ENCODE assay signal across 19 mouse cellular contexts in the genomic region with DNA sequence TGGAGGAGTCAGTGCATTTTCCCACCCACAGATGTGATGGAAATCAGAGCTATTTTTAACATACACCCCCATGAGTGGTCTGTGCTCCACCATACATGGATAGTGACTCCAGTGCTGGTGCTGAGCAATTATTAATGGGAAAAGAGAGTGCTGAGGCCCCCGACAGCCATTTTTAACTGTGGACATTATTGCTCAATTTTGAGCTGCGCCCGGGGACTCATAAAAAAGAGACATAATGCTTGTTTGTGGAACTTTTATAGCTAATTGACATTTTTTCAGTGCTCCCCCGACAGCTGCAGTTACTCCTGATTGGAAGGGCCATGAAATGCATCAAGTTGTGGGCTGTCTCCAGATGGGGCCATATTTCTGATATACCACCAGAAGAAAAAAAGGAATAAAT.
A peak's percentile ranks its signal among the peaks of the same experiment; 100 is the strongest.
DNase-seq lines count a peak whose midpoint lies in the region; ATAC-seq and TF ChIP-seq lines count a peak whose summit lies in the region.
"Had no signal": no experiment of that assay in that cellular context is flagged by ENCODE, and none has a peak within 500 bp of the region (broad histone marks: within the 10 kb centered on the region; RNA-seq: fewer than 3 reads in every experiment).

No protein-coding gene starts in this region.

- ATAC-seq in hindbrain, embryonic 16.5 days = peak; percentile 37; the same call in 1 of the 2 replicates
- no peak for ATAC-seq in hindbrain, postnatal 0 days
- ATAC-seq in activated CD4-positive, CD25-positive, alpha-beta regulatory T cell, adult 4 months = no peak
- ATAC-seq: forebrain, embryonic 15.5 days; liver, embryonic 12.5 days had no signal

- H3ac ChIP-seq in myocyte (ENCODE audit: control insufficient read depth, insufficient read length) = no peak overlapping the region

- no peaks in the 10 kb centered on the region for H3K4me1 ChIP-seq in hindbrain, embryonic 16.5 days (ENCODE audit: control insufficient read depth, insufficient read depth, low read depth, low read length)
- peaks cover 7% of the 10 kb centered on the region; the same call in 1 of the 2 replicates for H3K4me1 ChIP-seq in hindbrain, postnatal 0 days (ENCODE audit: insufficient read depth, low read length)
- H3K4me1 ChIP-seq: forebrain, embryonic 15.5 days; liver, embryonic 12.5 days; midbrain, embryonic 10.5 days had no signal

- H3K4me2 ChIP-seq in hindbrain, embryonic 16.5 days (ENCODE audit: low read length) = no peak overlapping the region
- H3K4me2 ChIP-seq in hindbrain, postnatal 0 days (ENCODE audit: low read depth, low read length) = no peak overlapping the region
- H3K4me2 ChIP-seq in myocyte (ENCODE audit: low read depth) = no peak overlapping the region
- H3K4me2 ChIP-seq: forebrain, embryonic 15.5 days; liver, embryonic 12.5 days; lung, embryonic 14.5 days had no signal

- H3K9ac ChIP-seq in hindbrain, embryonic 16.5 days (ENCODE audit: low read depth, low read length) = no peak overlapping the region
- H3K9ac ChIP-seq in hindbrain, postnatal 0 days (replicated peaks; ENCODE audit: low read length) = no peak overlapping the region
- H3K9ac ChIP-seq: forebrain, embryonic 15.5 days; liver, embryonic 12.5 days; lung, embryonic 14.5 days had no signal

- no peak for TF ChIP-seq CTCF in hindbrain, postnatal 0 days (IDR thresholded peaks at IDR 0.05; ENCODE audit: low read depth)
- TF ChIP-seq CTCF in brain, embryonic 14.5 days (IDR thresholded peaks at IDR 0.05; ENCODE audit: borderline replicate concordance, extremely low read depth, insufficient read depth, insufficient read length) = no peak

- no peaks in the 10 kb centered on the region for H3K27me3 ChIP-seq in hindbrain, embryonic 16.5 days (replicated peaks; ENCODE audit: control insufficient read depth, insufficient read depth, low read length)
- no peaks in the 10 kb centered on the region for H3K27me3 ChIP-seq in hindbrain, postnatal 0 days (ENCODE audit: insufficient read depth, low read length)
- no peaks in the 10 kb centered on the region for H3K27me3 ChIP-seq in myocyte (ENCODE audit: control insufficient read depth, insufficient read depth, insufficient read length)
- H3K27me3 ChIP-seq: forebrain, embryonic 15.5 days; liver, embryonic 12.5 days had no signal

- TF ChIP-seq POLR2A in brain, embryonic 14.5 days (IDR thresholded peaks at IDR 0.05; ENCODE audit: borderline replicate concordance, extremely low read depth, insufficient read depth, insufficient read length, poor library complexity, severe bottlenecking) = no peak
- TF ChIP-seq POLR2A in myocyte (IDR thresholded peaks at IDR 0.05; ENCODE audit: insufficient read length, low read depth) = no peak

- WGBS in hindbrain, embryonic 16.5 days = 71% methylated on average over 4 of the region's 4 CpGs
- 72% methylated on average over 4 of the region's 4 CpGs for WGBS in hindbrain, postnatal 0 days

- DNase-seq in hindbrain, postnatal 0 days (ENCODE audit: low spot score) = no peak
- DNase-seq in kidney, postnatal 4 days = peak; percentile 76
- no peak for DNase-seq in kidney, postnatal 25 days
- peak; percentile 22 for DNase-seq in brain, embryonic 14.5 days (ENCODE audit: low read depth)
- DNase-seq in heart, postnatal 14 days = no peak
- DNase-seq: adrenal gland, postnatal 36 days; cerebellum, adult 2 months; gastrocnemius, postnatal 36 days; lung, embryonic 14.5 days; lung, postnatal 36 days; right cerebral cortex, adult 18-20 months; thymus, postnatal 14 days had no signal

- no peak overlapping the region for H3K4me3 ChIP-seq in hindbrain, embryonic 16.5 days (ENCODE audit: low read length)
- H3K4me3 ChIP-seq in hindbrain, postnatal 0 days (ENCODE audit: low read length) = no peak overlapping the region
- no peak overlapping the region for H3K4me3 ChIP-seq in myocyte
- H3K4me3 ChIP-seq: forebrain, embryonic 15.5 days; hindbrain, embryonic 10.5 days; liver, embryonic 12.5 days; midbrain, embryonic 10.5 days had no signal

- intact Hi-C loops in heart, postnatal 14 days (cut with DNase I) = no loop called here

- no peaks in the 10 kb centered on the region for H3K9me3 ChIP-seq in hindbrain, embryonic 16.5 days (ENCODE audit: control insufficient read depth, low read length)
- H3K9me3 ChIP-seq in hindbrain, postnatal 0 days (ENCODE audit: low read length) = no peaks in the 10 kb centered on the region
- H3K9me3 ChIP-seq: forebrain, embryonic 15.5 days; hindbrain, embryonic 10.5 days; liver, embryonic 12.5 days; midbrain, embryonic 10.5 days had no signal

- H3K79me2 ChIP-seq in myocyte (ENCODE audit: control insufficient read depth, insufficient read depth) = no peaks in the 10 kb centered on the region

- no peaks in the 10 kb centered on the region for H3K36me3 ChIP-seq in hindbrain, embryonic 16.5 days (ENCODE audit: control insufficient read depth, insufficient read depth, low read length)
- no peaks in the 10 kb centered on the region for H3K36me3 ChIP-seq in hindbrain, postnatal 0 days (ENCODE audit: insufficient read depth, low read length)
- no peaks in the 10 kb centered on the region for H3K36me3 ChIP-seq in myocyte (ENCODE audit: control insufficient read depth, insufficient read depth)
- H3K36me3 ChIP-seq: forebrain, embryonic 15.5 days; hindbrain, embryonic 10.5 days; liver, embryonic 12.5 days; midbrain, embryonic 10.5 days had no signal

- no peak overlapping the region for H3K27ac ChIP-seq in hindbrain, embryonic 16.5 days (ENCODE audit: low read depth, low read length)
- H3K27ac ChIP-seq in hindbrain, postnatal 0 days = no peak overlapping the region
- H3K27ac ChIP-seq: forebrain, embryonic 15.5 days; hindbrain, embryonic 10.5 days; liver, embryonic 12.5 days; midbrain, embryonic 10.5 days had no signal

TF ChIP-seq in myocyte, 11 proteins besides CTCF, POLR2A, EP300 and RAD21:
- TF ChIP-seq POLR2AphosphoS2 (IDR thresholded peaks at IDR 0.05; ENCODE audit: insufficient read length, low read depth) (no peak), E2F4 (IDR thresholded peaks at IDR 0.05; ENCODE audit: insufficient read depth) (no peak), CEBPB (IDR thresholded peaks at IDR 0.05; ENCODE audit: insufficient read depth, poor library complexity, severe bottlenecking) (0 out of 2 replicates have a peak, but pooled peaks have one; percentile 16), SRF (IDR thresholded peaks at IDR 0.05; ENCODE audit: control insufficient read depth, insufficient read length, low read depth) (no peak), MYOD1 (IDR thresholded peaks at IDR 0.05; ENCODE audit: control insufficient read depth in 1 of 3, insufficient read length in 2 of 3, low read depth in 2 of 3) (no peak)
TF ChIP-seq in myocyte: peak in this region for 1.

Comparison
In these comparisons a context has a peak if more than half of its experiments do, and no peak if none do; other contexts are left out.
1. DNase-seq: peak in kidney, postnatal 4 days (2 of 2) and brain, embryonic 14.5 days (single experiment); none in hindbrain, postnatal 0 days (single experiment), kidney, postnatal 25 days (0 of 2) and heart, postnatal 14 days (0 of 2).